Mouse (Mus musculus) E14TG2a.4 (cell line): ENCODE measurements around the gene Prss56.

Source experiments
- H3K27me3 ChIP-seq: 2 replicates; pipeline ENCODE4 v1.6.1; 2014; ENCODE audit warnings: low read length, control low read depth; ENCODE audit not compliant: insufficient read depth
- H3K36me3 ChIP-seq: 2 replicates; pipeline ENCODE4 v1.6.1; 2014; ENCODE audit warnings: low read length, control low read depth; ENCODE audit not compliant: insufficient read depth
- H3K4me1 ChIP-seq: replicated peaks from 2 replicates; pipeline ENCODE4 v1.6.1; 2014; ENCODE audit warnings: low read depth, low read length, control low read depth
- H3K4me3 ChIP-seq: replicated peaks from 2 replicates; pipeline ENCODE4 v1.5.1; 2014; ENCODE audit warnings: mild to moderate bottlenecking, low read length
- H3K9me3 ChIP-seq: 2 replicates; pipeline ENCODE4 v1.6.1; 2014; ENCODE audit warnings: low read length, control low read depth
- CTCF ChIP-seq: conservative IDR thresholded peaks from 2 replicates; pipeline ENCODE4 v1.5.1; 2014; ENCODE audit warnings: low read length
- NANOG ChIP-seq: IDR thresholded peaks from 2 replicates; pipeline ENCODE4 v1.6.1; 2014; ENCODE audit warnings: borderline replicate concordance, low read length, mixed read lengths
- POU5F1 ChIP-seq: IDR thresholded peaks from 2 replicates; pipeline ENCODE4 v1.6.1; 2014; ENCODE audit warnings: low read length, borderline replicate concordance

Gene Prss56

DNA sequence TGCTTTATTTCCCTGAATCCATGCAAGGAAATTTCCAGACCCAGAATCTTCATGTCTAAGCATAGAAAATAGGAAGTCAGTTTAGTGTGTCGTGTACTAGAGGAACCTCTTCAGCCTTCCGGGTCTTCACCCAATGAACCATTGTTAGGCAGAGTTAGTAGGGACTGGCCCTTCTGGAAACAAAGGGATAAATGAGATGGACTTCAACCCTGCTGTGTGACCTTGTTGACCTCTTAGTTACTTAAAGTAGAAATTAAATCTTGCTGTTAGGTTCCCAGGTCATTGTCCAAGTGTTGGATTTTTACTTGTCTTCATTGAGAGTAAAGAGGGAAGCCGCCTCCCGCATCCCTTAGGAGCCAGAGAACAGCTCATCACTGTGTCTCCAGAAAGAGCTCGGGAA, 47.5 kb downstream of the Prss56 start:
- Histone ChIP-seq H3K4me1 (peaks cover 90% of the 10 kb centered on the region), H3K36me3 (peaks cover 91% of the 10 kb centered on the region), H3K9me3 (no peaks in the 10 kb centered on the region), H3K4me3 (peak overlapping the region; percentile 56; the same call in 1 of the 2 replicates), H3K27me3 (no peaks in the 10 kb centered on the region)
- TF ChIP-seq CTCF (no peak), NANOG (peak; percentile 75; the same call in 1 of the 2 replicates)

DNA sequence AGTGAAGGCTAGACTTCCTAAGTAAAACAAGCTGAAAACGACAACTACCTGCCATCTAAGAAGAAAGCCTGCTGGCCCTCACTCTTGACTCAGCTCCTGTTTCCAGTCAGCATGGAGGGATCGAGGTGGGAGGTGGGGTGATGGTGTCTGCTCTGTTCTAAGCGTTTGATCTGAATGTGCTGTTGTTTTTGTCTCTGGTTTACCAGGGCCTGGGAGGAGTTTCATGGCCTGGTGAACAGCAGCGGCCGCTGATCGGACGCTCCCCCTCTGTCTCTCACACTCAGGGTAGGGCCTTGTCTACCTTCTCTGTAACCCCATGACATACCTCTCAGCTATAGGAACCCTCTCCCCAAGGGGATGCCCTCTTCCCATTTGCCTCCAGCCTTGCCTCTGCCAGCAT, 49.1 kb downstream of the Prss56 start:
- H3K9me3 ChIP-seq, result no peaks in the 10 kb centered on the region
- no peaks in the 10 kb centered on the region for H3K27me3 ChIP-seq
- H3K36me3 ChIP-seq, result peaks cover 96% of the 10 kb centered on the region
- no peak for TF ChIP-seq POU5F1
- no peak for TF ChIP-seq CTCF
- peaks cover 100% of the 10 kb centered on the region for H3K4me1 ChIP-seq
- peak overlapping the region; percentile 56 for H3K4me3 ChIP-seq
